Mouse (Mus musculus) small intestine, adult 2 months (tissue): ENCODE data around the gene Cdh23.

Source experiments
- CTCF ChIP-seq: fragments of 200-500 bp; IDR thresholded peaks from 2 replicates; pipeline ENCODE4 v1.5.1; 2012; ENCODE audit warnings: low read depth, mild to moderate bottlenecking, control low read depth, inconsistent platforms, low read length, moderate library complexity, mixed read lengths; ENCODE audit not compliant: insufficient replicate concordance, insufficient read length; ENCODE audit errors: extremely low read depth
- POLR2A ChIP-seq: fragments of 200-500 bp; IDR thresholded peaks from 2 replicates; pipeline ENCODE4 v1.6.1; 2012; ENCODE audit warnings: low read depth, mild to moderate bottlenecking, control low read depth, inconsistent platforms, low read length, moderate library complexity

- TF ChIP-seq CTCF (no peak), POLR2A (no peak)
Observed at GRCm38 (mm10) chr10:60269141-60270064, 426.9 kb downstream of the Cdh23 start.
